ENCODE assay signal across 8 mouse cellular contexts in genomic region chr17:10335809-10336499, GRCm38 (mm10). TPM values are rescaled to one million over a fixed set of nuclear protein-coding genes. Genes with fewer than 3 reads are reported as not detected.
DNase-seq lines count a peak whose midpoint lies in the region; ATAC-seq and TF ChIP-seq lines count a peak whose summit lies in the region.

No protein-coding gene starts in this region.

- H3K9ac ChIP-seq in ES-E14 (ENCODE audit: insufficient read depth, low read depth, low read length, poor library complexity, severe bottlenecking) = peak overlapping the region; percentile 55; the same call in 1 of the 2 replicates
- no peak overlapping the region for H3K9ac ChIP-seq in embryonic facial prominence, embryonic 15.5 days
- no peak overlapping the region for H3K9ac ChIP-seq in intestine, postnatal 0 days (ENCODE audit: low read depth, low read length)
- peak overlapping the region; percentile 33 for H3K9ac ChIP-seq in midbrain, postnatal 0 days (replicated peaks; ENCODE audit: low read length, poor library complexity, severe bottlenecking)

- ATAC-seq in embryonic facial prominence, embryonic 15.5 days (ENCODE audit: insufficient number of reproducible peaks, low FRiP score, low TSS enrichment, low read depth) = no peak
- no peak for ATAC-seq in intestine, postnatal 0 days
- ATAC-seq in midbrain, postnatal 0 days (ENCODE audit: low FRiP score) = 0 out of 2 replicates have a peak, but pooled peaks have one; percentile 56
- no peak for ATAC-seq in CD4-positive, CD25-positive, alpha-beta regulatory T cell, adult 4 months

- in situ Hi-C loops in ES-E14 (cut with MboI; ENCODE audit: low sequenced_read_pairs in 2 of 2, unreplicated experiment in 2 of 2) = no loop called here

- peaks cover 11 to 19% of the 10 kb centered on the region in 2 experiments; a peak in 3 of 4 replicates for H3K4me1 ChIP-seq in ES-E14 (ENCODE audit: control insufficient read depth in 2 of 2, insufficient read depth in 2 of 2, low read length in 2 of 2, poor library complexity in 1 of 2)
- H3K4me1 ChIP-seq in embryonic facial prominence, embryonic 15.5 days = peaks cover 10% of the 10 kb centered on the region; the same call in 1 of the 2 replicates
- 0 out of 2 replicates have a peak, but pooled peaks cover 2% of the 10 kb centered on the region for H3K4me1 ChIP-seq in intestine, postnatal 0 days (replicated peaks; ENCODE audit: control insufficient read depth, insufficient read depth, low read length)
- no peaks in the 10 kb centered on the region for H3K4me1 ChIP-seq in midbrain, postnatal 0 days (ENCODE audit: insufficient read depth, low read length)

- WGBS in embryonic facial prominence, embryonic 15.5 days = 22% methylated on average over 16 of the region's 16 CpGs
- 32% methylated on average over 16 of the region's 16 CpGs for WGBS in intestine, postnatal 0 days
- 10% methylated on average over 16 of the region's 16 CpGs for WGBS in midbrain, postnatal 0 days

- no peaks in the 10 kb centered on the region for H3K36me3 ChIP-seq in ES-E14 (ENCODE audit: control insufficient read depth, insufficient read depth, low read length, poor library complexity, severe bottlenecking)
- H3K36me3 ChIP-seq in embryonic facial prominence, embryonic 15.5 days = no peaks in the 10 kb centered on the region
- no peaks in the 10 kb centered on the region for H3K36me3 ChIP-seq in intestine, postnatal 0 days (ENCODE audit: control insufficient read depth, insufficient read depth)
- no peaks in the 10 kb centered on the region for H3K36me3 ChIP-seq in midbrain, postnatal 0 days (ENCODE audit: insufficient read depth, low read length)

- H3K27me3 ChIP-seq in embryonic facial prominence, embryonic 15.5 days = no peaks in the 10 kb centered on the region
- H3K27me3 ChIP-seq in intestine, postnatal 0 days (replicated peaks; ENCODE audit: control insufficient read depth, insufficient read depth, low read length) = peaks cover 41% of the 10 kb centered on the region; the same call in 1 of the 2 replicates
- H3K27me3 ChIP-seq in midbrain, postnatal 0 days (ENCODE audit: insufficient read depth, low read length) = no peaks in the 10 kb centered on the region

- DNase-seq in heart, adult 11 months = peak; percentile 94
- DNase-seq in heart, adult 9 months (ENCODE audit: low spot score in 2 of 2) = no peak
- no peak for DNase-seq in ES-E14 (ENCODE audit: low read depth, low spot score)
- peak; percentile 65 for DNase-seq in midbrain, postnatal 0 days (ENCODE audit: low spot score)
- DNase-seq in layer of hippocampus, adult 18-20 months (ENCODE audit: low spot score in 2 of 2) = no peak

- peak overlapping the region; percentile 83 for H3K4me2 ChIP-seq in embryonic facial prominence, embryonic 15.5 days (replicated peaks)
- H3K4me2 ChIP-seq in intestine, postnatal 0 days (replicated peaks; ENCODE audit: low read depth) = peak overlapping the region; percentile 64
- peak overlapping the region; percentile 52 for H3K4me2 ChIP-seq in midbrain, postnatal 0 days (ENCODE audit: low read depth, low read length, poor library complexity, severe bottlenecking)

- H3K4me3 ChIP-seq in ES-E14 (ENCODE audit: insufficient read depth in 1 of 2, low read depth in 1 of 2, low read length in 2 of 2, poor library complexity in 1 of 2, severe bottlenecking in 1 of 2) = peak overlapping the region; percentile 60 to 73
- H3K4me3 ChIP-seq in embryonic facial prominence, embryonic 15.5 days (replicated peaks) = peak overlapping the region; percentile 52
- H3K4me3 ChIP-seq in intestine, postnatal 0 days (ENCODE audit: low read depth, low read length) = peak overlapping the region; percentile 29
- H3K4me3 ChIP-seq in midbrain, postnatal 0 days (ENCODE audit: low read depth, low read length) = peak overlapping the region; percentile 33

- H3K9me3 ChIP-seq in ES-E14 (ENCODE audit: control insufficient read depth, insufficient read depth, low read depth, low read length) = no peaks in the 10 kb centered on the region
- H3K9me3 ChIP-seq in embryonic facial prominence, embryonic 15.5 days (replicated peaks) = no peaks in the 10 kb centered on the region
- no peaks in the 10 kb centered on the region for H3K9me3 ChIP-seq in intestine, postnatal 0 days (ENCODE audit: control insufficient read depth)
- H3K9me3 ChIP-seq in midbrain, postnatal 0 days (ENCODE audit: low read length) = no peaks in the 10 kb centered on the region

- H3K27ac ChIP-seq in ES-E14 (ENCODE audit: insufficient read depth, low read depth, low read length, poor library complexity, severe bottlenecking) = no peak overlapping the region; the same call in 1 of the 2 replicates
- peak overlapping the region; percentile 78; the same call in 1 of the 2 replicates for H3K27ac ChIP-seq in embryonic facial prominence, embryonic 15.5 days (replicated peaks)
- no peak overlapping the region for H3K27ac ChIP-seq in intestine, postnatal 0 days (ENCODE audit: low read depth, low read length)
- H3K27ac ChIP-seq in midbrain, postnatal 0 days (ENCODE audit: low read depth, low read length) = peak overlapping the region; percentile 77

- TF ChIP-seq CTCF in intestine, postnatal 0 days (IDR thresholded peaks at IDR 0.05; ENCODE audit: low read depth) = no peak
- TF ChIP-seq CTCF in midbrain, postnatal 0 days (IDR thresholded peaks at IDR 0.05) = no peak

TF ChIP-seq in ES-E14, 5 proteins besides CTCF, POLR2A, EP300 and RAD21:
- TF ChIP-seq ZNF384 (IDR thresholded peaks at IDR 0.05; ENCODE audit: low read depth, low read length) (no peak), MAFK (IDR thresholded peaks at IDR 0.05; ENCODE audit: insufficient read depth, low read depth, low read length) (no peak), HCFC1 (IDR thresholded peaks at IDR 0.05; ENCODE audit: borderline replicate concordance, insufficient read depth, low read length) (no peak), ZC3H11A (IDR thresholded peaks at IDR 0.05; ENCODE audit: borderline replicate concordance, low read depth, low read length) (no peak), CHD2 (IDR thresholded peaks at IDR 0.05; ENCODE audit: low read depth, low read length) (no peak)

RNA-seq across cellular contexts. Expression of gene Qk, which starts 16.3 kb away (rescaled TPM):
- 129 and 184 TPM in 2 replicates for total RNA-seq in ES-E14 (2012; rRNA removed)
- polyA plus RNA-seq in embryonic facial prominence, embryonic 15.5 days (2015; fragmentation: Nextera tagmentation; extraction: Ambion mirVana) = 27.4 and 29.2 TPM in 2 replicates
- polyA plus RNA-seq in intestine, postnatal 0 days (2015; fragmentation: Nextera tagmentation; extraction: Ambion mirVana) = 7.4 and 8.6 TPM in 2 replicates
- total RNA-seq in midbrain, postnatal 0 days (2014; rRNA removed) = 293 and 297 TPM in 2 replicates
- 43.3 and 47.4 TPM in 2 replicates for polyA plus RNA-seq in midbrain, postnatal 0 days (2015; fragmentation: Nextera tagmentation; extraction: Ambion mirVana)
- polyA plus RNA-seq in CD4-positive, CD25-positive, alpha-beta regulatory T cell, adult 4 months (2017; shearing (Covaris generic)) = 10 to 100 TPM in 1 of 2 experiments, 1 to 10 TPM in 1; 9.8 to 16.3 TPM
- total RNA-seq in layer of hippocampus, adult 18-20 months (2021) = 100 to 1,000 TPM; 352 to 400 TPM

Comparison
In these comparisons a context has a peak if more than half of its experiments do, and no peak if none do; other contexts are left out.
1. DNase-seq: peak in heart, adult 11 months (single experiment) and midbrain, postnatal 0 days (single experiment); none in heart, adult 9 months (0 of 2), ES-E14 (single experiment) and layer of hippocampus, adult 18-20 months (0 of 2).
2. H3K27ac ChIP-seq: peak in embryonic facial prominence, embryonic 15.5 days (single experiment) and midbrain, postnatal 0 days (single experiment); none in ES-E14 (single experiment) and intestine, postnatal 0 days (single experiment).
3. H3K9ac ChIP-seq: peak in ES-E14 (single experiment) and midbrain, postnatal 0 days (single experiment); none in embryonic facial prominence, embryonic 15.5 days (single experiment) and intestine, postnatal 0 days (single experiment).
4. Peak in every context shown above with its lines, with median percentiles within 50 percentile points of each other: H3K4me3 ChIP-seq and H3K4me2 ChIP-seq.